Mouse (Mus musculus) forebrain, embryonic 14.5 days (tissue): ENCODE data around the gene Whamm. TPM values are rescaled to one million over a fixed set of nuclear protein-coding genes. Genes with fewer than 3 reads are reported as not detected.

Experiments
- ATAC-seq: fragments of 200-750 bp; cut with Nextera tagmentation; 2 replicates; pipeline ENCODE4 v1.8.0; 2017; ENCODE audit warnings: mild to moderate bottlenecking, moderate library complexity
- DNase-seq: peaks from one replicate; pipeline ENCODE4 v3.0.0-alpha.2; 2015; ENCODE audit warnings: low spot score
- H3K27ac ChIP-seq: fragments of 300-500 bp; sonication (generic); 2 replicates; pipeline ENCODE4 v1.5.1; 2014; ENCODE audit warnings: low read depth, mild to moderate bottlenecking, control low read depth, low read length, moderate library complexity
- H3K27me3 ChIP-seq: fragments of 300-500 bp; sonication (generic); replicated peaks from 2 replicates; pipeline ENCODE4 v1.6.1; 2014; ENCODE audit warnings: low read length, control low read depth, mixed read lengths; ENCODE audit not compliant: control insufficient read depth, insufficient read depth
- H3K36me3 ChIP-seq: fragments of 300-500 bp; sonication (generic); 2 replicates; pipeline ENCODE4 v1.6.1; 2014; ENCODE audit warnings: low read length, control low read depth; ENCODE audit not compliant: control insufficient read depth, insufficient read depth
- H3K4me1 ChIP-seq: fragments of 300-500 bp; sonication (generic); 2 replicates; pipeline ENCODE4 v1.6.1; 2014; ENCODE audit warnings: antibody characterized with exemption, low read length, control low read depth; ENCODE audit not compliant: control insufficient read depth, insufficient read depth
- H3K4me2 ChIP-seq: fragments of 300-500 bp; sonication (generic); 2 replicates; pipeline ENCODE4 v1.6.1; 2014; ENCODE audit warnings: mild to moderate bottlenecking, control low read depth, low read length
- H3K4me3 ChIP-seq: fragments of 300-500 bp; sonication (generic); 2 replicates; pipeline ENCODE4 v1.5.1; 2014; ENCODE audit warnings: low read depth, low read length, control low read depth
- H3K9ac ChIP-seq: fragments of 300-500 bp; sonication (generic); 2 replicates; pipeline ENCODE4 v1.6.1; 2014; ENCODE audit warnings: mild to moderate bottlenecking, low read length, control low read depth, moderate library complexity
- H3K9me3 ChIP-seq: fragments of 300-500 bp; sonication (generic); replicated peaks from 2 replicates; pipeline ENCODE4 v1.6.1; 2016; ENCODE audit warnings: low read length, control low read depth, mixed read lengths; ENCODE audit not compliant: control insufficient read depth
- WGBS: fragments of 180-500 bp; shearing (Covaris S2); extraction: QIAGEN DNeasy Blood & Tissue Kit; methylation state at CpG from one replicate; pipeline ENCODE4 v1.1.7; 2014; 5-methylcytosine and 5-hydroxymethylcytosine counted together
- polyA plus RNA-seq: library from polyadenylated mRNA; unstranded; fragments of >200 nt; fragmentation: Nextera tagmentation; extraction: Ambion mirVana; gene quantifications from 2 replicates; pipeline ENCODE4 v1.2.1, GENCODE M21; 2014

Gene Whamm
- polyA plus RNA-seq, 1 experiment from 2014 or later, result 4.7 TPM

- H3K4me1 ChIP-seq, result peaks cover 5% of the 10 kb centered on the region
- H3K36me3 ChIP-seq, result no peaks in the 10 kb centered on the region
- no peak overlapping the region for H3K4me3 ChIP-seq
- H3K9ac ChIP-seq, result no peak overlapping the region
- 92% methylated on average over 5 of the region's 5 CpGs for WGBS
- no peak overlapping the region for H3K4me2 ChIP-seq
- DNase-seq (no peak), ATAC-seq (no peak)
- H3K27ac ChIP-seq, result no peak overlapping the region
- no peaks in the 10 kb centered on the region for H3K27me3 ChIP-seq
- H3K9me3 ChIP-seq, result no peaks in the 10 kb centered on the region
Observed at GRCm38 (mm10) chr7:81567396-81567795, 3.7 kb upstream of the Whamm start.

- ATAC-seq, result no peak
- no peak for DNase-seq
Observed at GRCm38 (mm10) chr7:81569851-81570250, 1.2 kb upstream of the Whamm start.

GRCm38 (mm10) chr7:81570271-81570670 lies 795 bp upstream of the Whamm start:
- Histone ChIP-seq H3K4me3 (no peak overlapping the region), H3K4me1 (peaks cover 12% of the 10 kb centered on the region), H3K27ac (no peak overlapping the region), H3K4me2 (no peak overlapping the region), H3K9ac (no peak overlapping the region), H3K27me3 (no peaks in the 10 kb centered on the region), H3K36me3 (peaks cover 5% of the 10 kb centered on the region; the same call in 1 of the 2 replicates), H3K9me3 (no peaks in the 10 kb centered on the region)
- DNase-seq, result no peak
- ATAC-seq, result no peak
- 87% methylated on average over 3 of the region's 3 CpGs for WGBS

More at GRCm38 (mm10) chr7:81569851-81570250, 1.2 kb upstream of the Whamm start:
- Histone ChIP-seq H3K27ac (no peak overlapping the region), H3K4me3 (no peak overlapping the region), H3K36me3 (0 out of 2 replicates have a peak, but pooled peaks cover 1% of the 10 kb centered on the region), H3K4me2 (no peak overlapping the region), H3K27me3 (no peaks in the 10 kb centered on the region), H3K9ac (no peak overlapping the region), H3K9me3 (no peaks in the 10 kb centered on the region), H3K4me1 (peaks cover 12% of the 10 kb centered on the region)
- WGBS, result 96% methylated on average over 1 of the region's 1 CpGs

- Histone ChIP-seq H3K27ac (no peak overlapping the region), H3K27me3 (no peaks in the 10 kb centered on the region), H3K36me3 (peaks cover 10% of the 10 kb centered on the region; the same call in 1 of the 2 replicates), H3K9ac (no peak overlapping the region), H3K4me3 (peak overlapping the region; percentile 84), H3K4me2 (peak overlapping the region; percentile 75), H3K9me3 (no peaks in the 10 kb centered on the region), H3K4me1 (peaks cover 12% of the 10 kb centered on the region)
- no peak for ATAC-seq
- WGBS, result 4% methylated on average over 5 of the region's 5 CpGs
- DNase-seq, result no peak
Observed at GRCm38 (mm10) chr7:81570752-81571107, 336 bp upstream of the Whamm start.

- Histone ChIP-seq H3K4me3 (peak overlapping the region; percentile 84), H3K27me3 (no peaks in the 10 kb centered on the region), H3K27ac (peak overlapping the region; percentile 95), H3K36me3 (peaks cover 13% of the 10 kb centered on the region; the same call in 1 of the 2 replicates), H3K4me2 (peak overlapping the region; percentile 75), H3K9me3 (no peaks in the 10 kb centered on the region), H3K4me1 (peaks cover 12% of the 10 kb centered on the region), H3K9ac (peak overlapping the region; percentile 89)
- no peak for DNase-seq
- no peak for ATAC-seq
- 19% methylated on average over 15 of the region's 15 CpGs for WGBS
Observed at GRCm38 (mm10) chr7:81571941-81572441, 925 bp downstream of the Whamm start.

GRCm38 (mm10) chr7:81572610-81573268 lies 1.7 kb downstream of the Whamm start:
- no peaks in the 10 kb centered on the region for H3K9me3 ChIP-seq
- H3K36me3 ChIP-seq, result peaks cover 15% of the 10 kb centered on the region; the same call in 1 of the 2 replicates
- H3K9ac ChIP-seq, result peak overlapping the region; percentile 89
- H3K4me2 ChIP-seq, result peak overlapping the region; percentile 75
- 80% methylated on average over 6 of the region's 6 CpGs for WGBS
- DNase-seq (no peak), ATAC-seq (no peak)
- H3K4me3 ChIP-seq, result peak overlapping the region; percentile 84
- H3K27me3 ChIP-seq, result no peaks in the 10 kb centered on the region
- H3K27ac ChIP-seq, result no peak overlapping the region
- peaks cover 12% of the 10 kb centered on the region for H3K4me1 ChIP-seq

GRCm38 (mm10) chr7:81573397-81573796 lies 2.3 kb downstream of the Whamm start:
- H3K4me2 ChIP-seq, result 0 out of 2 replicates have a peak overlapping the region, but pooled peaks have one; percentile 75
- 93% methylated on average over 6 of the region's 6 CpGs for WGBS
- H3K4me1 ChIP-seq, result peaks cover 12% of the 10 kb centered on the region
- peaks cover 21% of the 10 kb centered on the region; the same call in 1 of the 2 replicates for H3K36me3 ChIP-seq
- H3K27me3 ChIP-seq, result no peaks in the 10 kb centered on the region
- no peak for DNase-seq
- H3K9ac ChIP-seq, result no peak overlapping the region
- H3K4me3 ChIP-seq, result no peak overlapping the region
- no peak overlapping the region for H3K27ac ChIP-seq
- H3K9me3 ChIP-seq, result no peaks in the 10 kb centered on the region
- no peak for ATAC-seq

- H3K4me1 ChIP-seq, result peaks cover 12% of the 10 kb centered on the region
- ATAC-seq, result no peak
- H3K9ac ChIP-seq, result no peak overlapping the region
- no peaks in the 10 kb centered on the region for H3K27me3 ChIP-seq
- H3K9me3 ChIP-seq, result no peaks in the 10 kb centered on the region
- H3K36me3 ChIP-seq, result peaks cover 26% of the 10 kb centered on the region; the same call in 1 of the 2 replicates
- no peak overlapping the region for H3K27ac ChIP-seq
- DNase-seq, result no peak
- H3K4me2 ChIP-seq, result no peak overlapping the region
- H3K4me3 ChIP-seq, result no peak overlapping the region
- 94% methylated on average over 9 of the region's 9 CpGs for WGBS
Observed at GRCm38 (mm10) chr7:81573821-81574220, 2.8 kb downstream of the Whamm start.

GRCm38 (mm10) chr7:81575606-81576005 lies 4.5 kb downstream of the Whamm start:
- H3K4me2 ChIP-seq, result no peak overlapping the region
- H3K27ac ChIP-seq, result no peak overlapping the region
- peaks cover 12% of the 10 kb centered on the region for H3K4me1 ChIP-seq
- no peak overlapping the region for H3K4me3 ChIP-seq
- no peak overlapping the region for H3K9ac ChIP-seq
- no peak for ATAC-seq
- H3K36me3 ChIP-seq, result peaks cover 26% of the 10 kb centered on the region; the same call in 1 of the 2 replicates
- no peaks in the 10 kb centered on the region for H3K27me3 ChIP-seq
- no peaks in the 10 kb centered on the region for H3K9me3 ChIP-seq
- WGBS, result 94% methylated on average over 10 of the region's 10 CpGs
- DNase-seq, result no peak
